Mouse (Mus musculus) olfactory bulb, adult 2 months (tissue): ENCODE results near the gene Apobec3.

ENCODE experiments used
- CTCF ChIP-seq: fragments of 200-500 bp; IDR thresholded peaks from 2 replicates; pipeline ENCODE4 v1.5.1; 2012; ENCODE audit warnings: low read depth, mild to moderate bottlenecking, low read length, moderate library complexity; ENCODE audit not compliant: insufficient read depth
- POLR2A ChIP-seq: fragments of 200-500 bp; IDR thresholded peaks from 2 replicates; pipeline ENCODE4 v1.6.1; 2012; ENCODE audit warnings: mild to moderate bottlenecking, low read depth, low read length, moderate library complexity; ENCODE audit not compliant: insufficient read depth

GRCm38 (mm10) chr15:79935654-79936373, 44.4 kb downstream of the Apobec3 start:
- TF ChIP-seq CTCF (no peak), POLR2A (no peak)
